Mouse (Mus musculus) spleen, postnatal 10 days (tissue): ENCODE data around the gene Ddah1.
"Not testable (repeated sequence)": the region's sequence is repeated elsewhere in the genome, so short reads cannot be mapped to it uniquely, and the experiment has no call there.

Source experiments
- DNase-seq, 2 experiments: peaks; one replicate each; pipeline ENCODE4 v3.0.0; 2021 to 2022; ENCODE audit warnings: low spot score in 2 of 2

Ddah1 gene

GRCm38 (mm10) chr3:145906582-145906981, 148.1 kb downstream of the Ddah1 start:
- DNase-seq, result no peak

- DNase-seq, result no peak
These were observed 154.0 kb downstream of the Ddah1 start for GRCm38 (mm10) chr3:145912512-145912911.

- DNase-seq, result no peak
These were observed 154.8 kb downstream of the Ddah1 start for GRCm38 (mm10) chr3:145913263-145913662.

- not testable (repeated sequence) for DNase-seq
These were observed 155.5 kb downstream of the Ddah1 start for GRCm38 (mm10) chr3:145913942-145914341.

- DNase-seq, result no peak
These were observed 157.9 kb downstream of the Ddah1 start for GRCm38 (mm10) chr3:145916374-145916773.

- no peak for DNase-seq
These were observed 158.4 kb downstream of the Ddah1 start for GRCm38 (mm10) chr3:145916826-145917225.

- DNase-seq, result no peak
These were observed 163.8 kb downstream of the Ddah1 start, which contains the start of gene Bcl10 for GRCm38 (mm10) chr3:145922019-145922854. Bcl10 (plus strand) TSS chr3:145922804.

GRCm38 (mm10) chr3:145922971-145923370, 164.5 kb downstream of the Ddah1 start:
- no peak for DNase-seq

- peak; percentile 94 to 99 for DNase-seq
These were observed 165.6 kb downstream of the Ddah1 start for GRCm38 (mm10) chr3:145923874-145924577.

- DNase-seq, result peak; percentile 54 to 68
These were observed 166.3 kb downstream of the Ddah1 start for GRCm38 (mm10) chr3:145924649-145925337.

GRCm38 (mm10) chr3:145925506-145925905, 167.0 kb downstream of the Ddah1 start:
- no peak for DNase-seq

- DNase-seq, result no peak
These were observed 171.3 kb downstream of the Ddah1 start for GRCm38 (mm10) chr3:145929525-145930400.

GRCm38 (mm10) chr3:145933845-145934244, 175.4 kb downstream of the Ddah1 start:
- DNase-seq, result no peak

- peak; percentile 86 to 95 for DNase-seq
These were observed 179.3 kb downstream of the Ddah1 start, which contains the start of gene 2410004B18Rik for GRCm38 (mm10) chr3:145937505-145938404. 2410004B18Rik (plus strand) TSS chr3:145938014.

- DNase-seq, result peak in 1 of 2 experiments; percentile 43
These were observed 180.2 kb downstream of the Ddah1 start for GRCm38 (mm10) chr3:145938405-145939349.

GRCm38 (mm10) chr3:145939402-145939801, 180.9 kb downstream of the Ddah1 start:
- DNase-seq, result no peak

- DNase-seq, result no peak
These were observed 181.5 kb downstream of the Ddah1 start for GRCm38 (mm10) chr3:145939971-145940370.

- peak; percentile 61 to 82 for DNase-seq
These were observed 183.5 kb downstream of the Ddah1 start for GRCm38 (mm10) chr3:145941971-145942370.
